ENCODE assay signal across 15 mouse cellular contexts in genomic region chr6:24525705-24526104, GRCm38 (mm10). TPM values are rescaled to one million over a fixed set of nuclear protein-coding genes. Genes with fewer than 3 reads are reported as not detected.
DNase-seq lines count a peak whose midpoint lies in the region; ATAC-seq and TF ChIP-seq lines count a peak whose summit lies in the region.
"Had no signal": no experiment of that assay in that cellular context is flagged by ENCODE, and none has a peak within 500 bp of the region (broad histone marks: within the 10 kb centered on the region; RNA-seq: fewer than 3 reads in every experiment).

No protein-coding gene starts in this region.

- H3K27ac ChIP-seq in intestine, postnatal 0 days (ENCODE audit: low read depth, low read length) = no peak overlapping the region
- no peak overlapping the region for H3K27ac ChIP-seq in intestine, embryonic 16.5 days (ENCODE audit: low read length)
- H3K27ac ChIP-seq in neural tube, embryonic 13.5 days (replicated peaks) = no peak overlapping the region
- H3K27ac ChIP-seq in neural tube, embryonic 15.5 days (replicated peaks) = no peak overlapping the region
- H3K27ac ChIP-seq: midbrain, embryonic 12.5 days had no signal

- intact Hi-C loops in heart, postnatal 36 days (cut with DNase I) = no loop called here

- no peak overlapping the region for H3K4me3 ChIP-seq in intestine, postnatal 0 days (ENCODE audit: low read depth, low read length)
- no peak overlapping the region for H3K4me3 ChIP-seq in intestine, embryonic 16.5 days (ENCODE audit: low read length)
- H3K4me3 ChIP-seq in neural tube, embryonic 13.5 days = 0 out of 2 replicates have a peak overlapping the region, but pooled peaks have one; percentile 81
- H3K4me3 ChIP-seq in neural tube, embryonic 15.5 days (replicated peaks) = no peak overlapping the region

- no peaks in the 10 kb centered on the region for H3K27me3 ChIP-seq in intestine, postnatal 0 days (replicated peaks; ENCODE audit: control insufficient read depth, insufficient read depth, low read length)
- no peaks in the 10 kb centered on the region for H3K27me3 ChIP-seq in intestine, embryonic 16.5 days (replicated peaks; ENCODE audit: control insufficient read depth, insufficient read depth, low read length)
- H3K27me3 ChIP-seq in neural tube, embryonic 13.5 days = no peaks in the 10 kb centered on the region
- no peaks in the 10 kb centered on the region for H3K27me3 ChIP-seq in neural tube, embryonic 15.5 days (replicated peaks)
- H3K27me3 ChIP-seq: midbrain, embryonic 12.5 days had no signal

- ATAC-seq in intestine, postnatal 0 days = no peak
- no peak for ATAC-seq in intestine, embryonic 16.5 days
- ATAC-seq in neural tube, embryonic 13.5 days (ENCODE audit: low read depth) = no peak
- ATAC-seq in neural tube, embryonic 15.5 days (ENCODE audit: low FRiP score) = no peak

- no peaks in the 10 kb centered on the region for H3K9me3 ChIP-seq in intestine, postnatal 0 days (ENCODE audit: control insufficient read depth)
- H3K9me3 ChIP-seq in intestine, embryonic 16.5 days (ENCODE audit: control insufficient read depth, low read length) = no peaks in the 10 kb centered on the region
- no peaks in the 10 kb centered on the region for H3K9me3 ChIP-seq in neural tube, embryonic 13.5 days
- no peaks in the 10 kb centered on the region for H3K9me3 ChIP-seq in neural tube, embryonic 15.5 days (replicated peaks)
- H3K9me3 ChIP-seq: midbrain, embryonic 12.5 days had no signal

- no peaks in the 10 kb centered on the region for H3K4me1 ChIP-seq in intestine, postnatal 0 days (replicated peaks; ENCODE audit: control insufficient read depth, insufficient read depth, low read length)
- peaks cover 11% of the 10 kb centered on the region; the same call in 1 of the 2 replicates for H3K4me1 ChIP-seq in intestine, embryonic 16.5 days (ENCODE audit: control insufficient read depth, insufficient read depth, low read length)
- H3K4me1 ChIP-seq in neural tube, embryonic 13.5 days (replicated peaks) = peaks cover 23% of the 10 kb centered on the region
- H3K4me1 ChIP-seq in neural tube, embryonic 15.5 days = peaks cover 20% of the 10 kb centered on the region

- peak; percentile 58 for DNase-seq in heart, adult 11 months
- no peak for DNase-seq in heart, postnatal 36 days
- DNase-seq in neural tube, embryonic 10.5 days (ENCODE audit: extremely low spot score, low spot score) = no peak
- DNase-seq in lung, postnatal 36 days = no peak
- DNase-seq: cerebellum, adult 9-11 months; retina, postnatal 1 day had no signal

- peak overlapping the region; percentile 78; the same call in 1 of the 2 replicates for H3K4me2 ChIP-seq in intestine, postnatal 0 days (replicated peaks; ENCODE audit: low read depth)
- H3K4me2 ChIP-seq in intestine, embryonic 16.5 days (ENCODE audit: low read depth, low read length) = no peak overlapping the region
- H3K4me2 ChIP-seq in neural tube, embryonic 13.5 days = no peak overlapping the region
- H3K4me2 ChIP-seq in neural tube, embryonic 15.5 days = peak overlapping the region; percentile 68; the same call in 1 of the 2 replicates

- no peak overlapping the region for H3K9ac ChIP-seq in intestine, postnatal 0 days (ENCODE audit: low read depth, low read length)
- no peak overlapping the region for H3K9ac ChIP-seq in intestine, embryonic 16.5 days (ENCODE audit: low read depth, low read length)
- H3K9ac ChIP-seq in neural tube, embryonic 13.5 days = no peak overlapping the region
- H3K9ac ChIP-seq in neural tube, embryonic 15.5 days (replicated peaks) = no peak overlapping the region
- H3K9ac ChIP-seq: midbrain, embryonic 12.5 days had no signal

- 87% methylated on average over 3 of the region's 3 CpGs for WGBS in intestine, postnatal 0 days
- WGBS in intestine, embryonic 16.5 days = 87% methylated on average over 3 of the region's 3 CpGs
- WGBS in neural tube, embryonic 13.5 days = 88% methylated on average over 3 of the region's 3 CpGs
- WGBS in neural tube, embryonic 15.5 days = 91% methylated on average over 3 of the region's 3 CpGs

- TF ChIP-seq CTCF in intestine, postnatal 0 days (IDR thresholded peaks at IDR 0.05; ENCODE audit: low read depth) = no peak

- peaks cover 19% of the 10 kb centered on the region for H3K36me3 ChIP-seq in intestine, postnatal 0 days (ENCODE audit: control insufficient read depth, insufficient read depth)
- peaks cover 2% of the 10 kb centered on the region; the same call in 1 of the 2 replicates for H3K36me3 ChIP-seq in intestine, embryonic 16.5 days (ENCODE audit: control insufficient read depth, insufficient read depth, low read length)
- H3K36me3 ChIP-seq in neural tube, embryonic 13.5 days = peaks cover 24% of the 10 kb centered on the region
- H3K36me3 ChIP-seq in neural tube, embryonic 15.5 days = peaks cover 27% of the 10 kb centered on the region

RNA-seq across cellular contexts. Expression of gene Ndufa5, which starts 2.1 kb away (rescaled TPM):
- total RNA-seq in heart, postnatal 36 days (2021) = 1,000 to 10,000 TPM; 1,562 to 1,637 TPM
- polyA plus RNA-seq in intestine, postnatal 0 days (2015; fragmentation: Nextera tagmentation; extraction: Ambion mirVana) = 624 and 671 TPM in 2 replicates
- 380 and 393 TPM in 2 replicates for polyA plus RNA-seq in intestine, embryonic 16.5 days (2015; fragmentation: Nextera tagmentation; extraction: Ambion mirVana)
- polyA plus RNA-seq in neural tube, embryonic 13.5 days (2015; fragmentation: Nextera tagmentation; extraction: Ambion mirVana) = 458 and 481 TPM in 2 replicates
- polyA plus RNA-seq in neural tube, embryonic 15.5 days (2015; fragmentation: Nextera tagmentation; extraction: Ambion mirVana) = 456 and 542 TPM in 2 replicates

RNA-seq across cellular contexts. Expression of gene Asb15, which starts 2.2 kb away (rescaled TPM):
- total RNA-seq in heart, postnatal 36 days (2021) = 10 to 100 TPM; 52.2 to 59.3 TPM
- not detected in 2 replicates for polyA plus RNA-seq in intestine, postnatal 0 days (2015; fragmentation: Nextera tagmentation; extraction: Ambion mirVana)
- polyA plus RNA-seq in intestine, embryonic 16.5 days (2015; fragmentation: Nextera tagmentation; extraction: Ambion mirVana) = not detected in 2 replicates
- not detected in 2 replicates for polyA plus RNA-seq in neural tube, embryonic 13.5 days (2015; fragmentation: Nextera tagmentation; extraction: Ambion mirVana)
- polyA plus RNA-seq in neural tube, embryonic 15.5 days (2015; fragmentation: Nextera tagmentation; extraction: Ambion mirVana) = not detected in 2 replicates
- total RNA-seq: granulocyte monocyte progenitor cell, adult 5-6 weeks; layer of hippocampus, adult 18-20 months; left cerebral cortex, postnatal 14 days had no signal
- polyA plus RNA-seq: midbrain, embryonic 12.5 days; neural tube, embryonic 11.5 days had no signal

RNA-seq across cellular contexts. Expression of gene Iqub, which starts 10.8 kb away (rescaled TPM):
- total RNA-seq in heart, postnatal 36 days (2021) = under 1 TPM; 0.42 to 0.46 TPM
- polyA plus RNA-seq in intestine, postnatal 0 days (2015; fragmentation: Nextera tagmentation; extraction: Ambion mirVana) = 0.05 and 0.08 TPM in 2 replicates
- 0.04 TPM in 1 of 2 replicates, not detected in the other for polyA plus RNA-seq in intestine, embryonic 16.5 days (2015; fragmentation: Nextera tagmentation; extraction: Ambion mirVana)
- polyA plus RNA-seq in neural tube, embryonic 13.5 days (2015; fragmentation: Nextera tagmentation; extraction: Ambion mirVana) = 0.61 and 0.68 TPM in 2 replicates
- 1.3 TPM in 2 replicates for polyA plus RNA-seq in neural tube, embryonic 15.5 days (2015; fragmentation: Nextera tagmentation; extraction: Ambion mirVana)
- total RNA-seq: granulocyte monocyte progenitor cell, adult 5-6 weeks had no signal

Comparison
In these comparisons a context has a peak if more than half of its experiments do, and no peak if none do; other contexts are left out.
1. H3K4me2 ChIP-seq: peak in intestine, postnatal 0 days (single experiment) and neural tube, embryonic 15.5 days (single experiment); none in intestine, embryonic 16.5 days (single experiment) and neural tube, embryonic 13.5 days (single experiment).